Mouse (Mus musculus) intestine, postnatal 0 days (tissue): ENCODE measurements around the gene Numa1. TPM values are rescaled to one million over a fixed set of nuclear protein-coding genes. Genes with fewer than 3 reads are reported as not detected.
"Not testable (repeated sequence)": the region's sequence is repeated elsewhere in the genome, so short reads cannot be mapped to it uniquely, and the experiment has no call there.

Source experiments
- ATAC-seq: fragments of 200-750 bp; cut with Nextera tagmentation; 2 replicates; pipeline ENCODE4 v1.8.0; 2017; ENCODE audit warnings: mild to moderate bottlenecking, moderate TSS enrichment, moderate library complexity
- H3K27ac ChIP-seq: fragments of 300-500 bp; sonication (generic); 2 replicates; pipeline ENCODE4 v1.5.1; 2014; ENCODE audit warnings: mild to moderate bottlenecking, low read depth, low read length, moderate library complexity
- H3K27me3 ChIP-seq: fragments of 300-500 bp; sonication (generic); replicated peaks from 2 replicates; pipeline ENCODE4 v1.6.1; 2014; ENCODE audit warnings: low read length, mixed read lengths; ENCODE audit not compliant: control insufficient read depth, insufficient read depth
- H3K36me3 ChIP-seq: fragments of 300-500 bp; sonication (generic); 2 replicates; pipeline ENCODE4 v1.6.1; 2014; ENCODE audit warnings: mild to moderate bottlenecking, moderate library complexity; ENCODE audit not compliant: control insufficient read depth, insufficient read depth
- H3K4me1 ChIP-seq: fragments of 300-500 bp; sonication (generic); replicated peaks from 2 replicates; pipeline ENCODE4 v1.6.1; 2014; ENCODE audit warnings: antibody characterized with exemption, low read length, mixed read lengths; ENCODE audit not compliant: control insufficient read depth, insufficient read depth
- H3K4me2 ChIP-seq: fragments of 300-500 bp; sonication (generic); replicated peaks from 2 replicates; pipeline ENCODE4 v1.6.1; 2014; ENCODE audit warnings: low read depth, mild to moderate bottlenecking, moderate library complexity
- H3K4me3 ChIP-seq: fragments of 300-500 bp; sonication (generic); 2 replicates; pipeline ENCODE4 v1.5.1; 2014; ENCODE audit warnings: low read depth, low read length
- H3K9ac ChIP-seq: fragments of 300-500 bp; sonication (generic); 2 replicates; pipeline ENCODE4 v1.6.1; 2014; ENCODE audit warnings: mild to moderate bottlenecking, low read depth, low read length
- H3K9me3 ChIP-seq: fragments of 300-500 bp; sonication (generic); 2 replicates; pipeline ENCODE4 v1.6.1; 2016; ENCODE audit warnings: mixed run types; ENCODE audit not compliant: control insufficient read depth
- CTCF ChIP-seq: sonication (generic); IDR thresholded peaks from 2 replicates; pipeline ENCODE4 v1.5.1; 2016; ENCODE audit warnings: low read depth, mild to moderate bottlenecking, control low read depth, antibody characterized with exemption, moderate library complexity
- WGBS: fragments of 180-500 bp; shearing (Covaris S2); extraction: QIAGEN DNeasy Blood & Tissue Kit; methylation state at CpG from one replicate; pipeline ENCODE4 v1.1.7; 2014; 5-methylcytosine and 5-hydroxymethylcytosine counted together
- polyA plus RNA-seq: library from polyadenylated mRNA; unstranded; fragments of >200 nt; fragmentation: Nextera tagmentation; extraction: Ambion mirVana; gene quantifications from 2 replicates; pipeline ENCODE4 v1.2.1, GENCODE M21; 2015

Numa1 gene
- polyA plus RNA-seq, 1 experiment from 2014 or later = 17.0 TPM

- 0 out of 2 replicates have a peak, but pooled peaks have one; percentile 17 for ATAC-seq
- Histone ChIP-seq H3K4me2 (peak overlapping the region; percentile 39), H3K9me3 (no peaks in the 10 kb centered on the region), H3K4me1 (no peaks in the 10 kb centered on the region), H3K27ac (no peak overlapping the region), H3K27me3 (no peaks in the 10 kb centered on the region), H3K9ac (no peak overlapping the region), H3K4me3 (no peak overlapping the region), H3K36me3 (peaks cover 69% of the 10 kb centered on the region)
- 38% methylated on average over 5 of the region's 5 CpGs for WGBS
- TF ChIP-seq CTCF = no peak
Observed at GRCm38 (mm10) chr7:102017452-102017851, 83.5 kb downstream of the Numa1 start.

GRCm38 (mm10) chr7:102018034-102018433, 84.1 kb downstream of the Numa1 start:
- Histone ChIP-seq H3K4me1 (no peaks in the 10 kb centered on the region), H3K36me3 (peaks cover 69% of the 10 kb centered on the region), H3K9me3 (no peaks in the 10 kb centered on the region), H3K27me3 (no peaks in the 10 kb centered on the region), H3K9ac (no peak overlapping the region), H3K4me3 (no peak overlapping the region), H3K27ac (no peak overlapping the region), H3K4me2 (no peak overlapping the region)
- WGBS = 79% methylated on average over 7 of the region's 7 CpGs
- no peak for ATAC-seq
- TF ChIP-seq CTCF = no peak

GRCm38 (mm10) chr7:102018590-102018989, 84.7 kb downstream of the Numa1 start, which contains the start of gene Il18bp:
TSS of gene Il18bp (minus strand) at chr7:102018690.
- ATAC-seq = no peak
- 80% methylated on average over 3 of the region's 3 CpGs for WGBS
- H3K36me3 ChIP-seq = peaks cover 68% of the 10 kb centered on the region

GRCm38 (mm10) chr7:102019362-102019761, 85.5 kb downstream of the Numa1 start:
- Histone ChIP-seq H3K27me3 (no peaks in the 10 kb centered on the region), H3K4me3 (no peak overlapping the region), H3K4me1 (no peaks in the 10 kb centered on the region), H3K4me2 (no peak overlapping the region), H3K36me3 (peaks cover 66% of the 10 kb centered on the region), H3K9ac (no peak overlapping the region), H3K27ac (no peak overlapping the region), H3K9me3 (no peaks in the 10 kb centered on the region)
- no peak for TF ChIP-seq CTCF
- no peak for ATAC-seq
- 61% methylated on average over 3 of the region's 3 CpGs for WGBS

More at GRCm38 (mm10) chr7:102018590-102018989, 84.7 kb downstream of the Numa1 start, which contains the start of gene Il18bp:
- TF ChIP-seq CTCF = no peak
- no peak within 1 kb of the TSS for H3K9ac ChIP-seq
- H3K9me3 ChIP-seq = no peaks in the 10 kb centered on the region
- no peaks in the 10 kb centered on the region for H3K27me3 ChIP-seq
- H3K4me1 ChIP-seq = no peaks in the 10 kb centered on the region
- no peak within 1 kb of the TSS for H3K27ac ChIP-seq
- peak within 1 kb of the TSS; percentile 39 for H3K4me2 ChIP-seq
- H3K4me3 ChIP-seq = no peak within 1 kb of the TSS

- not testable (repeated sequence) for H3K4me2 ChIP-seq, ATAC-seq, H3K4me3 ChIP-seq, H3K27me3 ChIP-seq, H3K9ac ChIP-seq, H3K27ac ChIP-seq, H3K9me3 ChIP-seq, H3K4me1 ChIP-seq
- H3K36me3 ChIP-seq = peaks cover 63% of the 10 kb centered on the region
- 94% methylated on average over 2 of the region's 2 CpGs for WGBS
Observed at GRCm38 (mm10) chr7:102020934-102021333, 87.0 kb downstream of the Numa1 start.

- H3K4me1 ChIP-seq = no peaks in the 10 kb centered on the region
- no peak for ATAC-seq
- no peak for TF ChIP-seq CTCF
- H3K4me3 ChIP-seq = no peak overlapping the region
- WGBS = 95% methylated on average over 9 of the region's 9 CpGs
- no peaks in the 10 kb centered on the region for H3K9me3 ChIP-seq
- H3K27ac ChIP-seq = no peak overlapping the region; the same call in 1 of the 2 replicates
- H3K9ac ChIP-seq = no peak overlapping the region
- H3K27me3 ChIP-seq = no peaks in the 10 kb centered on the region
- peaks cover 69% of the 10 kb centered on the region for H3K36me3 ChIP-seq
- H3K4me2 ChIP-seq = no peak overlapping the region
Observed at GRCm38 (mm10) chr7:102023821-102024220, 89.9 kb downstream of the Numa1 start.
